Mouse (Mus musculus): Measurements from ENCODE around the gene Tmem231.

GRCm38 (mm10) chr8:111940171-111941100 lies 6.8 kb upstream of the Tmem231 start, which contains the start of gene Gabarapl2:
- TF ChIP-seq GATA1 (IDR thresholded peaks at IDR 0.05; ENCODE audit: borderline replicate concordance, low read length) (no peak), FLI1 (IDR thresholded peaks at IDR 0.05; ENCODE audit: low read length) (no peak)

Measured in megakaryocyte, embryonic 14.5 days (primary cell).